21 mouse cellular contexts compared by ENCODE assay signal in genomic region chr4:131220966-131221365, GRCm38 (mm10).
A peak's percentile ranks its signal among the peaks of the same experiment; 100 is the strongest.
DNase-seq lines count a peak whose midpoint lies in the region; ATAC-seq lines count a peak whose summit lies in the region.
"Had no signal": no experiment of that assay in that cellular context is flagged by ENCODE, and none has a peak within 500 bp of the region (broad histone marks: within the 10 kb centered on the region; RNA-seq: fewer than 3 reads in every experiment).

No protein-coding gene starts in this region.

- no peaks in the 10 kb centered on the region for H3K9me3 ChIP-seq in forebrain, embryonic 14.5 days (replicated peaks; ENCODE audit: control insufficient read depth, low read length)
- H3K9me3 ChIP-seq in forebrain, embryonic 15.5 days, result no peaks in the 10 kb centered on the region
- H3K9me3 ChIP-seq in midbrain, embryonic 15.5 days, result no peaks in the 10 kb centered on the region
- 0 out of 2 replicates have a peak, but pooled peaks cover 3% of the 10 kb centered on the region for H3K9me3 ChIP-seq in midbrain, embryonic 13.5 days
- H3K9me3 ChIP-seq: embryonic facial prominence, embryonic 13.5 days; G1E; heart, embryonic 12.5 days; intestine, embryonic 15.5 days had no signal

- 53% methylated on average over 10 of the region's 10 CpGs for WGBS in forebrain, embryonic 14.5 days
- WGBS in forebrain, embryonic 15.5 days, result 36% methylated on average over 10 of the region's 10 CpGs
- 45% methylated on average over 10 of the region's 10 CpGs for WGBS in midbrain, embryonic 15.5 days
- WGBS in midbrain, embryonic 13.5 days, result 65% methylated on average over 10 of the region's 10 CpGs

- peaks cover 2% of the 10 kb centered on the region; the same call in 1 of the 2 replicates for H3K4me1 ChIP-seq in forebrain, embryonic 14.5 days (ENCODE audit: control insufficient read depth, insufficient read depth, low read length)
- H3K4me1 ChIP-seq in forebrain, embryonic 15.5 days, result peaks cover 13% of the 10 kb centered on the region
- H3K4me1 ChIP-seq in midbrain, embryonic 15.5 days, result peaks cover 6% of the 10 kb centered on the region; the same call in 1 of the 2 replicates
- H3K4me1 ChIP-seq in midbrain, embryonic 13.5 days (replicated peaks), result peaks cover 5% of the 10 kb centered on the region; the same call in 1 of the 2 replicates
- H3K4me1 ChIP-seq: intestine, embryonic 15.5 days had no signal

- no peaks in the 10 kb centered on the region for H3K36me3 ChIP-seq in forebrain, embryonic 14.5 days (ENCODE audit: control insufficient read depth, insufficient read depth, low read length)
- H3K36me3 ChIP-seq in forebrain, embryonic 15.5 days, result no peaks in the 10 kb centered on the region
- H3K36me3 ChIP-seq in midbrain, embryonic 15.5 days (replicated peaks), result no peaks in the 10 kb centered on the region
- H3K36me3 ChIP-seq in midbrain, embryonic 13.5 days, result no peaks in the 10 kb centered on the region
- H3K36me3 ChIP-seq: embryonic facial prominence, embryonic 13.5 days; G1E; heart, embryonic 12.5 days; hindbrain, embryonic 10.5 days; intestine, embryonic 15.5 days had no signal

- no peak for ATAC-seq in forebrain, embryonic 14.5 days
- no peak for ATAC-seq in forebrain, embryonic 15.5 days (replicated peaks)
- no peak for ATAC-seq in midbrain, embryonic 15.5 days (replicated peaks)
- ATAC-seq in midbrain, embryonic 13.5 days, result no peak
- ATAC-seq: CD4-positive, CD25-positive, alpha-beta regulatory T cell, adult 4 months; intestine, embryonic 15.5 days had no signal

- no peak overlapping the region for H3K27ac ChIP-seq in forebrain, embryonic 14.5 days (ENCODE audit: low read depth, low read length)
- no peak overlapping the region for H3K27ac ChIP-seq in forebrain, embryonic 15.5 days (replicated peaks)
- 0 out of 2 replicates have a peak overlapping the region, but pooled peaks have one; percentile 11 for H3K27ac ChIP-seq in midbrain, embryonic 15.5 days
- H3K27ac ChIP-seq in midbrain, embryonic 13.5 days, result no peak overlapping the region
- H3K27ac ChIP-seq: embryonic facial prominence, embryonic 13.5 days; heart, adult 2 months; hindbrain, embryonic 10.5 days; hindbrain, embryonic 14.5 days; intestine, embryonic 15.5 days had no signal

- H3K4me2 ChIP-seq in forebrain, embryonic 14.5 days (ENCODE audit: low read length), result no peak overlapping the region
- H3K4me2 ChIP-seq in forebrain, embryonic 15.5 days (replicated peaks), result no peak overlapping the region
- no peak overlapping the region for H3K4me2 ChIP-seq in midbrain, embryonic 15.5 days
- H3K4me2 ChIP-seq in midbrain, embryonic 13.5 days (replicated peaks), result no peak overlapping the region
- H3K4me2 ChIP-seq: embryonic facial prominence, embryonic 13.5 days; heart, embryonic 12.5 days; hindbrain, embryonic 14.5 days; intestine, embryonic 15.5 days had no signal

- H3K4me3 ChIP-seq in forebrain, embryonic 14.5 days (ENCODE audit: low read depth, low read length), result no peak overlapping the region
- H3K4me3 ChIP-seq in forebrain, embryonic 15.5 days, result no peak overlapping the region
- H3K4me3 ChIP-seq in midbrain, embryonic 15.5 days, result no peak overlapping the region
- no peak overlapping the region for H3K4me3 ChIP-seq in midbrain, embryonic 13.5 days (replicated peaks)
- H3K4me3 ChIP-seq: embryonic facial prominence, embryonic 13.5 days; heart, adult 2 months; heart, embryonic 12.5 days; hindbrain, embryonic 10.5 days; intestine, embryonic 15.5 days had no signal

- DNase-seq in cerebellum, adult 11-12 months, result peak; percentile 30
- no peak for DNase-seq in cerebellum, postnatal 36 days
- DNase-seq in cerebellum, postnatal 14 days, result peak; percentile 44 to 58
- no peak for DNase-seq in cerebellum, adult 11 months
- peak; percentile 67 for DNase-seq in forebrain, embryonic 14.5 days (ENCODE audit: low spot score)
- DNase-seq: adrenal gland, adult 8-10 months; adrenal gland, postnatal 36 days; B cell, adult 2 months; gastrocnemius, postnatal 10 days; heart, adult 2 months; kidney, adult 18-20 months had no signal

- H3K9ac ChIP-seq in forebrain, embryonic 14.5 days (ENCODE audit: low read length), result no peak overlapping the region
- H3K9ac ChIP-seq in forebrain, embryonic 15.5 days (replicated peaks), result no peak overlapping the region
- no peak overlapping the region for H3K9ac ChIP-seq in midbrain, embryonic 15.5 days
- no peak overlapping the region for H3K9ac ChIP-seq in midbrain, embryonic 13.5 days (replicated peaks)
- H3K9ac ChIP-seq: embryonic facial prominence, embryonic 13.5 days; heart, embryonic 12.5 days; hindbrain, embryonic 14.5 days; intestine, embryonic 15.5 days had no signal

- no peaks in the 10 kb centered on the region for H3K27me3 ChIP-seq in forebrain, embryonic 14.5 days (replicated peaks; ENCODE audit: control insufficient read depth, insufficient read depth, low read length)
- no peaks in the 10 kb centered on the region for H3K27me3 ChIP-seq in forebrain, embryonic 15.5 days
- no peaks in the 10 kb centered on the region for H3K27me3 ChIP-seq in midbrain, embryonic 15.5 days (replicated peaks)
- no peaks in the 10 kb centered on the region for H3K27me3 ChIP-seq in midbrain, embryonic 13.5 days
- H3K27me3 ChIP-seq: embryonic facial prominence, embryonic 13.5 days; heart, embryonic 12.5 days; intestine, embryonic 15.5 days had no signal

Comparison
In these comparisons a context has a peak if more than half of its experiments do, and no peak if none do; other contexts are left out.
1. DNase-seq: peak in cerebellum, adult 11-12 months (single experiment), cerebellum, postnatal 14 days (2 of 2) and forebrain, embryonic 14.5 days (single experiment); none in cerebellum, postnatal 36 days (0 of 2) and cerebellum, adult 11 months (single experiment).